Mouse (Mus musculus) embryo, embryonic 9.5 days (tissue): ENCODE measurements around the gene Eif3d.

Source experiments
- DNase-seq: peaks from one replicate; pipeline ENCODE4 v3.0.0-alpha.2; 2017; ENCODE audit errors: extremely low spot score

Gene Eif3d

DNA sequence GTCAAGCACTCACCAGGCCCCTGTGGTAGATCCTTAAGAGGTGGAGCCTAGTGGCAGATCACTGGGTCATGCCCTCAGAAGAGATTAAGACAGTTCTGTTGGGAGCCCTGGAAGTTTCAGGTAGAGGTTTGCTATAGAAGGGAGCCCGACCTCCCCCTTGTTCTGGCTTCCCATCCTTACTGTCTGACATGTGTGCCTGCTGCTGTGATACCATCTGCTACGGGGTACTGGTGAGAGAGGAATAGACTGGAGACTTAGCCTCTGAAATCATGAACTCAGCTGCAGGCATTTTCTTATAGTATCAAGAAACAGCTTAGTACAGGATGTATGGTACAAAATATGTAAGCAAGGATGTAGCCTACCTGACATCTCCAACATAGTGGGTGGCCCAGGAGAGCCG lies 17.7 kb downstream of the Eif3d start:
- DNase-seq: no peak

DNA sequence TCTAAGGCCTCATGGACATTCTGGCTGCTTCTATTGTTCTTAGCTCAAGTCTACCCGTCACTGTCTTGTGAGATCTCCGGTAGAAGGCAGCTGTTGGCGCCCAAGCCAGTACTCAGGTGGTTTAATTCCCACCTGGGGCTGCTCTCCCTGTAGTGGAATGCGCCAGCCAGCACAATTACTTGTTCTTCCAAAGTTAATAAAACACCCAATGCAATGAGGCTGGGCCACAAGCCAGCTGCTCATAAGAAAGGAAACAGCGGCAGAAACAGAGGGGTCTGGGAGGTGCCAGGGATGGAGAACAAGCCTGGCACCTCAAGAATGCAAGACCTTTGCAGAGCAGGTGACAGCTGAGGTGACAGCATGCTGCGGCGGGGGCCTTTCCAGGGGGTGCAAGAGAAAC lies 21.6 kb downstream of the Eif3d start:
- DNase-seq: no peak

DNA sequence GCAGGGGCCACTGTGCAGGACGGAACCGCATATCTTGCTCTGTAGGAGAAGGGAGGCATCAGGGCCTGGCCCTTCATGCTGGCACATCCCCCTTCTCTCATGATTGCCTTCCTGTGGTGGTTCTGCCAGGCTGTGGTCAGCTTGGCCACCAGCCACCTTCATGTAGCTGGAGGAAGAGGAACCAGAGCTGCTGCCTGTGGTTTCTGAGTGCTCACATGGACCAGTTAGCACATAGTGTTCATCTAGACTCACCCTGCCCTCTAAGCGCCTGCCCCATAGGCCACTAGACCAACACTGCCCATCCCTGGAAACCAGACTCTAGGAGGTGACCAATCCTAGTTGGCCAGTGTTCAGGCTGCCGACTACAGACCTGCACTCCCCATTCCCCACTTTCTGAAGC lies 24.9 kb downstream of the Eif3d start:
- DNase-seq: no peak

DNA sequence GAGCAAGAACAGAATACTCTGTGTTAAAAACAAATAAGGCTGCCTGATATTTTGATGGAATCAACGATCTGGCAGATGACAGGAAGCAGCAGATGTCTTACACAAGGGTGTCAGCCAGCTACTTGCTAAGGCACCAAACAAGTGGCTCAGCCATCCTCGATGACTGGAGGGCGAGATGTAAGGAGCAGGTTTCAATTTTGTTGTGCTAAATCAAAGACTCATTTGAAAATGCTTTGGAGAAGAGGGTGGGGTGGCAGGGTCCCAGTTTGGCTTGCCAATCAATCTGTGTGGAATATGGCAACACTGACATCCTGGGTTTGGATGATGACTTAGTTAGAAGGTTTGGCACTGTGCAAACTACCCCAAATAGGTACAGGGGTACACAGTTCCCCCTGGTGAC lies 29.1 kb downstream of the Eif3d start:
- DNase-seq: no peak

DNA sequence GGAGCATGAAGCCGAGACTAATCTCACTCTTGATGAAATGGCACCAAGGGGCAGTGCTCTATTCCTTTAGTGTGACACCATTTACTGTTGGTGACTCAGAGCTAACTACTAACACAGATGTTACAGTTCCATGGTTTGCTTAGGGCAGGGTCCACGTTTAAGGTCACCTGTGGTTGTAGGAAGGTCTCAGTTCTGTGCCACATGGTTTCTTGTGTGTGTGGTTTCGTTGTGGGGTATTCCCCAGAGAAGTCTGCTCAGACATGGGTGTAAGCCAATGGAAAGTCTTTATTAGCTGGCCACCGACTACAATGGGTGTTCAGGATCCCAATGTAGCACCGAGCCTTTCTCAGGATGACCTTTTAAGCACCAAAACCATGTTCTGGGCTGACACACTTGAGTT lies 32.1 kb downstream of the Eif3d start:
- no peak for DNase-seq

DNA sequence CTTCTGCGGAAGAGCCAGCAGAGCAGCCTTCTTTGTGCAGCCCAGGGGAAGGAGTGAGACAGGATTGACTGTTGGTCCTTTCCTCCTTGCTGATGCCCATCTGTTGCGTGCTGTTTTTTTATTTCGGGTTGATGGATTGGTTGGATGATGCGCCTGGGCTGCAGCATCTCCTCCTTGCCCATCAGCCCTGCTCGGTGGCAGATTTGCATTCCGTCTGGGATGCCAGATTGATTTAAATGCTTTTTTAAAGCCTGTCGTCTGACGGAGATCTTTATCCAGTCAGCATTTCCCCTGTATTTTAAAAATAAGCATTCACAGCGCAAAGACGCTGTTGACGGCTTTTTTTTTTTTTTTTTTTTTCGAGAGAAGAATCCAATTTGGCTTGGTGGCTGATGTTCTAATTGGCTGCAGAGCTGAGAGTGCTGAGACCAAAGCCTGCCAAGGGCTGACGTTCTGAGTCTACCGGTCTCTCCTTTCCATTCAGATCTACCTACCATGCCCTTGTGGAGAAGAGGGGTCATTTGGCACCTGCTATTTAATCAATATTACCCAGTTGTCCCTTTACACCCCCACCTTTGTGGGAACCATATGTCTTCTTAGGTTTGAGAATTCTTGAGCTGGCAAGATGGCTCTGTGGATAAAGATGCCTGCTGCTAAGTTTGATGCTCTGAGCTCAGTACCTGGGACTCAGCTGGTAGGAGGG lies 34.8 kb downstream of the Eif3d start:
- no peak for DNase-seq

DNA sequence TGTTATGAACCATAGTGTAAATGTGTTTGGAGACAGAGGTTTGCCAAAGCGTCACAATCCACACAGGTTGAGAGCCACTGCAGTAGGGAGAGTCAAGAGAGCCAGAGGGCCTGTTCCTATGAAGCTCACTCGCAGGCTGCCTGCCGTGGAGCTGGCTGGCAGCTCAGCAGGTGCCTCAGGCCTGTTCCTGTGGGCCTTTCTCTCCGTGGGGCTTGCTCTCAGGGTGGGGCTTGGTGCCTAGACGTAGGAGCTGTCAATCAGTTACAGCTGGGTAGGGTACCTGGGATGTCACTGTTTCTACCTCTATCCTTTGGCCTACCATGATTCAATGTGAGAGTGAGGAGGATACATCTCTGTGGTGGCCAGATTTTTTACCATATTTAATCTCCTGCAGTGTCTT lies 35.6 kb downstream of the Eif3d start:
- DNase-seq: no peak

DNA sequence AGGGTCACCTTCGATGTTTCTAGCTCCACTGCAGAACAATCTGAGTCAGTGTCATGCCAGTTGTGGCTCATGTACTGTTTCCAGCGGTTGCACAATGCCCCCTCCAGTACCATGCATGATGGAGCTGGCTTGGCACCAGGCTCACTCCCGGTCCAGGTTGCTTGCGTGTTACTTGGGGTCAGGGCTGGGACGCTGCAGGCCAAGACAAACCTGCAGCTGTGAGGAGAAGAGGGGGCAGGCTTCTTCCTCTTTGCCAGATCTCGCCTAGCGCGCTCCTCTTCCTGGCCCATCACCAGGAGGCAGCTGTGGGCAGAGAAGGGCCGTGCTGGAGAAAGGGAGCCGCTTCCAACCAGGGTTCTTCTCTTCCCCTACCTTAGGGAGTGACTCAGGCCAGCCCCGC lies 36.3 kb downstream of the Eif3d start:
- DNase-seq: no peak

DNA sequence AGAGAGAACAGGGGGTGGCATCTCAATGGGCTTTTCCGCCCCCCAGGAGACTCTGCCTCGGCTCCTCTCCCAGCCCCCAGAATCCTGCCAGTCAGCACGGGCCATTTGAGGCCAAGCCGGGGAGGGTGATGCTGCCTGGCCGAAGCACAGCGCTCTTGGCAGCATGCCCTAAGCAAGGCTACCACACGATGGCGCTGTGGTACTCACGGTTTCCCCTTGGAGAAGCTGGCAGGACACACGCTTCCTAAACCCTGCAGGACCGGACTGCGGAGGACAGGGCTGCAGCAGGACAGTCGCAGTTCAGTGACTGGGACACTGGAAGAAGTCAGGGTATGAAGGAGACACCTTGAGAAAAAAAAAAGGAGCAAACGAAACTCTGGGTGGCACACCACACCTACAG lies 36.8 kb downstream of the Eif3d start:
- DNase-seq: peak; percentile 91

DNA sequence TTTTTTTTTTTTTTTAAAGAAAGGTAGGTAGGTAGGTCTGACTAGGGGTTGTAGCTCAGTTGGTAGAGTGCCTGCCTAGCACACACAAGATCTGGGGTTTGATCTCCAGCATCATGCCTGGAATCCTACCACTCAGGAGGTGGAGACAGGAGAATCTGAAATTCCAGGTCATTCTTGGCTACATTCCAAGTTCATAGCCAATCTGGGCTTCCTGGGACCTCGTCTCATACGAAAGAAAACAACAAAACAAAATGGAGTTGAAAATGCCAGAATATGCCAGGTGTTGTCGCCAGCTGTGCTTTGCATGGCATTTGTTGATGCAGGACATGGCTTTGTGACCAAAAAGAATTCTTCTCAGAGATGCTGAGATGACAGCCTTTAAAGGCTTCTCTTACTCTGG lies 37.4 kb downstream of the Eif3d start:
- DNase-seq: no peak

DNA sequence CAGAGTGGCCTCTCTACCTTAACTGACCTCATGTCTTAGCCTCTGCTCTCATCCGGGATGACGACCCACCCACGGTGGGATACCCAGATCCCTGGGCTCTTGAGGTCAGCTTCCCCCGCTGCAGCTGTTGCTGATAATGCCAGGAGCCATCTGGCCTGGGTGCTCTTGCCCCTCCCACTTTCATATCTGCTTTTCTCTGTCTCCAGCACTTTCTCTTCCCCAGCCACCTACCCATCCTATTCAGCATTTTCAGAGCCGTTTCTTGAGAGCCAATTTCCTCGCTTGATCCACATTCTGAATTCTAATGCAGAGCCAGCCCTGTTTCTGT lies 39.0 kb downstream of the Eif3d start:
- no peak for DNase-seq

DNA sequence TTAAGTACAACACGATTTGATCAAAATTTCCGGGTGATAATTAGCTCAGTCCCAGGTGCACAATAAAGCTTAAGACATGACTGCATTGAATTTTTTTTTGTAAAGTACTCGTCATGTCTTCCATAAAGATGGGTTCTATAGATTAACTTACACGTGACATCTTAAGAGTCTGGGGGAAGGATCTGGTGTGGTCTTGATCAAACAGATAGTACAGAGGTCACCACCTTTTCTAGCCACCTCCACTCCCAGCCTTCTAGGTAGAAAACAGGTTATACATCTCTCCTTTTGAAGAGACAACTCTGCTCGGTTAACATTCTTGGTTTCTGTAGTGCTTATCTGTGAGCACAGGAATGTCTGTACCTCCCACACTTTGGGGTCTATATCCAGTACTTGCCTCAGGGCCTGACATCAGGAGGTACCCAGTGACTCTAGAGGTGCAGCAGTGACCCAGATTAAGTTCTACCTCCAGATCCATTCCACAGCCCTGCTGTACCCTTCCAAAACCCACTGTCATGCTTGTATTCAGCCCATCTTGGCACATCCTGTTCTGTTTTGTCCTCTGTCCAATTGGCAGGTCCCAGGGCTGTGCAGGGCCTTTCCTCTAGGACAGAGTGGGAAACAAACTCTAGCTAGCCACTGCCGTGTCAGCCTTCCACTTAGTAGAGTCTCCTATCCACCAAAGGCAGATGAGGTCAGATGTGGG lies 39.5 kb downstream of the Eif3d start:
- DNase-seq: no peak

DNA sequence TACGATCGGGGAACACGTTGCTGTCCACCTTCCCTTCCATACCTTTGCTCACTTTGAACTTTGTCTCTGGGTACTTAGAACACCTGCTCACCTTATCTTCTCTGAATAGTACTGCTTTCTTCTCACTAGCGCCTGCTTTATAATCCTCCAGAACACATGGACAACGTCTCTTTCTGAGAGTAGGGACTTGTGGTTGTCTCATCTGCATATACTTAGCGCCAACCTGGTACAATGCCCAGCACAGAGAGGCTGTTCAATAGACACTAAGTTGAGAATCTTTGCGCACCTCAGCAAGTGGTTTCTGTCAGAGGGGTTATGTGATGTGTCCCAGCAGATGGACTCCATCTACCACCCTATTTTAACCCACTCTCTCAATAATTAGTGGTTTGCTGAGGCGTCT lies 40.8 kb downstream of the Eif3d start:
- no peak for DNase-seq

DNA sequence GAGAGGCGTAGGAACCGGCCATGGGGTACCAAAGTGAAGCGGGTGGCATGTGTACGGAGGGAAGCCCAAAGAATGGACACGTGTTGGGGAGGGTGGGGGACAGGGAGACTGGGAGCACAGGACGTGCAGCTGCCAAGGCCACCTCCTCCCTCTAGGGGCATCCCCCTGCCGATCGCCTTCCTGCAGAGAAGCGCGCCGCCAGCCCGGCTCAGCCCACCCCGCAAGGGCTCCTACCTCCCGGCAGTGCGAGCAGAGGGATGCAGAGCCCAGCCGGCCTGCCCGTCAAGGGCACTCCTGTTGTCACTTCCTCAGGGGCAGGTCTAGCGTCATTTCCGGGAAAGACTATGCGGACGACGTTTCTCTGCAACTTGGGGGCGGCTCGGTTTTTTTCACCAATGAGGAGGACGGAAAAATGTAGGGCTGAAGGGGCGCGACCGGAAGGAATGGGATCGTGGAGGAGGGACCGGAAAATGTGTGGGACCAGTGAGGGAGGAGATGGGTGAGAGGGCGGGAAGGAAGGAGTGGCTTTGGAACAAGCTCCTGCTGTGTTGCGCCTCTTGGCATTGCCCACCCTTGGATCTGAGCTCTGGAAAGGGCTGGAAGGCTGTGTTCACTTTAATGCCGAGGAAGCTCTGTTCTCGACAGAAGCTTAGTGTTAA lies 41.8 kb downstream of the Eif3d start, which contains the start of gene Txn2:
TSS of gene Txn2 (minus strand) at position 334 of the 659 bp plus-strand sequence.
- DNase-seq: peak; percentile 96

DNA sequence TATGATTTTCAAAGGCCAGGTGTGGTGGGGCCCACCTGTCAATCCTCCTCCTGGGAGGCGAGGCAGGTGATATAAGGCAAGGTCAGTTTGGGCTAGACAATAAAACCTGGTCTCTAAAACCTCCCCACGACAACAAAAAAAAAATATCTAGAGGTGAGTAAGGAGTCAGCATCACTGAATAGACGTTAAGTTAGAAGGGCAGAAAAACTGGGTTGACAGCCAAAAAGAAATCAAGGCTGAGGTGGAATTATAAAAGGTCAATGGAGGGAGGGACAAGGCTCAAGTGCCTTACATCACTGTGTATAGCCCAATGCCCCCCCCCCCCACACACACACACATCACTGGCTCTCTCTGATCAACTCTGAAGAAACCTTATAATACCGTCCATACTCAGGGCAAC lies 42.5 kb downstream of the Eif3d start:
- DNase-seq: no peak

DNA sequence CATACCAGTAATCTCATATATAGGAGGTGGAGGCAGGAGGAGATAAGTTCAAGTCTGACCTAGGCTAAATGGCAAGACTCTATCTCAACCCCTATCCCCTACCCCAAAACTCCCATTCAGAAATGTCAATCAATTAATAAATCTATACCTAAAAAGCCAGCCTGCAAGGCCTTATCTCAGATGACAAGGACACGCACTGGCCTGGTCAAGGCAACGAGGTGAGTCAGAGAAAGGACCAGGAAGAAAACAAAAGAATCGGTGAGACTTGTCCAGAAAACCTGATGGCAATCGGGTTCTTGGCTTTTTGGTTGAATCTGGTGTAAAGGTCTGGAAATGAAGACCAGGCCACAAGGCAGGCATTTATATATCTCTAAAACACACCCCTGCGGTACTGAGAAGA lies 43.7 kb downstream of the Eif3d start:
- no peak for DNase-seq

DNA sequence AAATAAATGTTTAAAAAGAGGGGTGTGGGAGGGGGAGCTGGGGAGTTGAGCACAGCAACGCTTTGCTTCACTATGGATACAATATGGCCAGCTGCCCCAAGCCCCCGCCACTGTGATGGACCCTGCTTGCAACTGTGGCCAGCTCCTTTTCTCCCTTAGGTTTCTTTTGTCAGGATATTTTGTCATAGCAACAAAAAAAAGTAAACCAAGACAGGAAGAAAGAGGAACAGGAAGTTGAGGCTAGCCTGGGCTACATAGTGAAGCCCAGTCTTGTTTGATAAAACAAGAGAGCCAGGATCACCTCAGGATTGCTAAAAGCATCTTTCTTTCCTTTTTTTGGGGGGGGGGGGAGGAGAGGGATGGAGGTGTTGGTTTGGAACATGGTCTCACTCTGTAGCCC lies 45.4 kb downstream of the Eif3d start:
- DNase-seq: no peak

DNA sequence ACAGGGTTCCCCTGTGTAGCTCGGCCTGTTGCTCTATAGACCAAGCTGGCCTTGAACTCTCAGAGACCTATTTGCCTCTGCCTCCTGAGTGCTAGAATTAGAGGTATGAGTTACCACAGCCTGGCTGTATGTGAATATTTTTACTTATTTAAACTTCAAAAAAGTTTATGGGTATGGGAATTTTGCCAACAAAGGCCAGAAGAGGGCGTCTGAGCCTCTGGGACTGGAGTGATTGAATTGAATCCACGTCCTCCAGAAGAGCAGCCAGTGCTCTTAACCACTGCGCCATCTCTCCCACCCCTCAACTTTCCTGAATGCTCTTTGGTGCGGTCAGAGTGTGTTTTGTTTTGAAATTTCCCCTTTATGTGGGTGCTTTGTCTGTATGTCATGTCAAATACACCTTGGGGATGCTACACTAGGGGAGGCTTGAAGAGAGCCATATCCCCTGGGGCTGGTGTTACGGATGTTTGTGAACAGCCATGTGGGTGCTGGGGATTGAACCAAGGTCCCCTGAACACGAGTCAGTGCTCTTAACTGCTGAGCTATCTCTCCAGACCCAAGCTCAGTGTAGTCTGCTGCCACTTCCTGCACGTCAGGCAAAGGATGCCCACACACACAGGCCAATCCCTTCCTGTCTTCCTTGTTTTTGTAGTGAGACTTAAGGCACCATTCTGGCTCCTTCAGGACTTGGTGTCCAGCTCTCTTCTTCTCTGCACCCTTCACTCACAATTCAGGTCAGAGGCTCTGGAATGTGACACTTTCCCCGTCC lies 47.2 kb downstream of the Eif3d start:
- no peak for DNase-seq

DNA sequence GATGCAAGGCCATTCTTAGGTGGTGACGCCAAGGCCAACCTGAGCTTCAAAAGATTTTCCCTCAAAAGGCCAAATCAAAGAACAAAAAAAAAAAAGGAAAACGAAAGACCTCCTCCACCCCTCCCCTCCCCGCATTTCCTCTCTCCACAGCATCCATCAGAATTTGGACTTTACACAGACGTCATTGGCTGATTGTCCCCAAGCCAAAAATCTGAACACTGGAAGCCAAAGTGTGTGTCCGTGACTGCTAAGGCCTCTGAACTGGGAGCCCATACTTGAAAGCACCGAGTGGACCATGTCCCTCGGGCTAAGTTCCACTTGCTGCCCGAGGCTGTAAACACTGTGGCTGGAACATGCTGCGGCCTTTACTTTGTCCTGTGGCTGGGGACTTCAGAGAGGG lies 47.9 kb downstream of the Eif3d start:
- DNase-seq: no peak

DNA sequence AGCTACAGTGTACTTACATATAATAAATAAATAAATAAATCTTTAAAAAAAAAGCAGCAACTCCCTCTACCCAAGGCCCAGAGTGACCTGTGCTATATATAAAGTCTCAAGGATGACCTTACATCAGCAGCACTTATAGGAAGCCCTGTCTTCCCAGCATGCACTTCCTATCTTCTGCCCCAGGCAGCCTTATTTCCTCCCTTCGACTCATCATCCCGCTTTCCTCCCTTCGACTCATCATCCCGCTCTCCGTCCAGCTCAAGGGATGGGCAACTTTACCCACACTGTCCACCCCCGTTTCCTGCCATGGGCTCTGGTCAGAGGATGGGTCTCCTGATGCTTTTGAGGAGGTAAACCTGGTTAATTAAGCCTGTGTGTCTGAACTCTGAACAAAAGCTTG lies 49.0 kb downstream of the Eif3d start:
- DNase-seq: no peak

DNA sequence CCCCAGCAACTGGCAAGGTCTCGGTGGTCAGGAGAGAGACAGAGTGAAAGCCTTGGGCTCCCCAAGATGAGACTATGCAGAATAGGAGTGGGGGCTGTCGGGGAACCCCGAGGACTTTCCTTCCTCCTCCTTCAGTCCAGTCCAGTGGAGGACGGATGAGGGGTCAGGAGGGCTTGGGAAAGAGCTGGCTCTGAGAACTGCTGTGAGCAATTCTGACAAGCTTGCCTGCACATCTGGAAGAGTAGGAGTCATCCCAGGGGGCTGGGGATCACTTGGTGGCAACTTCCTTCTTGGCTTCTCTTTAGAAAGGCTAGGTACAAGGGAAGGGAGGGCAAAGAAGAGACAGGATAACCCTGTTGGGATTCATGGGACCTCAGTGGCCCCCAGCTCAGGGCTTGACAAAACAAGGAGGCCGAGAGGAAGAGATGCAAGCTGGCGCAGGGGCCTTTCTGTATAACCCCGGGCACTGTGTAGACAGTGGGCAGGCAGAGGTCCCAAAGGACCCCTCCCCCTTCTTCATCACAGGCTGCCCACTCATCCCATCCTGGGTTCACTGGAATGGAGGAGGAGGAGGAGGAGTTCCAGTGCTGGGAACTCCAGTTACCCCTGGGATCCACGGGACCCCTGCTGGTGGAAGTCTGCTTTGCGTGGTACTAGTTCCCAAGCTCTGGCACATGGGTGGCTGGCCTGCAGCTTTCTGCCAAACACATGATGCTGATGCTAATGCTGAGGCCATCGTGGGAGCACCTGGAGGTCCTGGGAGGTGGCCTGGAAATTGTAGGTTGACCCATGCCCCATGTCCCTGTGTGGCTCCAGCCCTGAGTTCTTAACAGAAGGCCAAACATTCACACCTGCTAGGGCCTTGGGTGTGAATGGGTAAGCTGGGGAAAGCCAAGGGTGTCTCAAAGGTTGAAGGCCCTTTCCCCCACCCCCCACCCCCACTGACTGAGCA lies 49.8 kb downstream of the Eif3d start:
- no peak for DNase-seq
